18 mouse cellular contexts compared by ENCODE assay signal in the genomic region with DNA sequence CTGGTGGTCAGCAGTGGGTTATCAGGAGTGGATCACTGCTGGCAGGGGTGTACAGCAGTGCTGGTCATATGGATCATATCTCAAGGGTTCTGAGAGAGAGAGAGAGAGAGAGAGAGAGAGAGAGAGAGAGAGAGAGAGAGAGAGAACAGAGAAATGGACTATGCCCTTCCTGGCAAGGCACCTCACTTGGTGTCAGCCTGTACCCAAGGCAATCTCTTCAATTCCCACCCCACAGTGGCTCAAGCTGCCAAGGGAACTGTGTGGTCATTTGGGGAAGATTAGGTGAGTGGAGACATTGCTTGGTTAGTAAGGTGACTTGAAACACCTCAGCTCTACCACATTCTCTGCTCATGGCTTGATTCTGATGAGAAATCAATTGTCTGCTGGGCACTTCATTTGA.
"Had no signal": no experiment of that assay in that cellular context is flagged by ENCODE, and none has a peak within 500 bp of the region (broad histone marks: within the 10 kb centered on the region; RNA-seq: fewer than 3 reads in every experiment).

No protein-coding gene starts in this region.

- H3K4me2 ChIP-seq: lung, embryonic 14.5 days; midbrain, embryonic 12.5 days; neural tube, embryonic 13.5 days; neural tube, embryonic 15.5 days had no signal

- DNase-seq: lung, embryonic 14.5 days; lung, postnatal 10 days; lung, postnatal 4 days; midbrain, embryonic 14.5 days; retina, postnatal 1 day; right cerebral cortex, adult 18-20 months; right cerebral cortex, postnatal 25 days; right cerebral cortex, postnatal 4 days; spleen, adult 18-20 months; thymus, adult 18-20 months; thymus, postnatal 14 days; thymus, postnatal 36 days had no signal

- H3K27me3 ChIP-seq: midbrain, embryonic 12.5 days; neural tube, embryonic 13.5 days; neural tube, embryonic 15.5 days had no signal

- H3K27ac ChIP-seq: midbrain, embryonic 10.5 days; midbrain, embryonic 12.5 days; neural tube, embryonic 13.5 days; neural tube, embryonic 15.5 days had no signal

- H3K9me3 ChIP-seq: midbrain, embryonic 10.5 days; midbrain, embryonic 12.5 days had no signal

- H3K4me3 ChIP-seq: midbrain, embryonic 10.5 days; midbrain, embryonic 12.5 days; myocyte; neural tube, embryonic 13.5 days; neural tube, embryonic 15.5 days had no signal

- ATAC-seq: midbrain, embryonic 16.5 days had no signal

- H3K9ac ChIP-seq: lung, embryonic 14.5 days; midbrain, embryonic 12.5 days; neural tube, embryonic 13.5 days; neural tube, embryonic 15.5 days had no signal

- H3K36me3 ChIP-seq: midbrain, embryonic 10.5 days; midbrain, embryonic 12.5 days; neural tube, embryonic 13.5 days; neural tube, embryonic 15.5 days had no signal

- H3K4me1 ChIP-seq: midbrain, embryonic 10.5 days; midbrain, embryonic 12.5 days; neural tube, embryonic 13.5 days; neural tube, embryonic 15.5 days had no signal
